10 mouse cellular contexts compared by ENCODE assay signal in genomic region chrX:108835233-108835632, GRCm38 (mm10). TPM values are rescaled to one million over a fixed set of nuclear protein-coding genes. Genes with fewer than 3 reads are reported as not detected.
DNase-seq lines count a peak whose midpoint lies in the region; ATAC-seq and TF ChIP-seq lines count a peak whose summit lies in the region.
"Had no signal": no experiment of that assay in that cellular context is flagged by ENCODE, and none has a peak within 500 bp of the region (broad histone marks: within the 10 kb centered on the region; RNA-seq: fewer than 3 reads in every experiment).

No protein-coding gene starts in this region.

- peak overlapping the region; percentile 56 for H3K4me2 ChIP-seq in heart, embryonic 15.5 days
- H3K4me2 ChIP-seq in forebrain, postnatal 0 days (ENCODE audit: low read depth), result peak overlapping the region; percentile 47; the same call in 1 of the 2 replicates

- TF ChIP-seq CTCF in G1E (IDR thresholded peaks at IDR 0.05; ENCODE audit: low read depth, low read length), result no peak
- no peak for TF ChIP-seq CTCF in forebrain, postnatal 0 days (IDR thresholded peaks at IDR 0.05; ENCODE audit: low read depth)

- no peaks in the 10 kb centered on the region for H3K4me1 ChIP-seq in heart, embryonic 15.5 days (replicated peaks)
- no peaks in the 10 kb centered on the region for H3K4me1 ChIP-seq in G1E (ENCODE audit: insufficient read depth, low read depth, low read length)
- no peaks in the 10 kb centered on the region for H3K4me1 ChIP-seq in forebrain, postnatal 0 days (ENCODE audit: insufficient read depth)
- H3K4me1 ChIP-seq in midbrain, embryonic 10.5 days, result no peaks in the 10 kb centered on the region

- H3K27ac ChIP-seq in heart, embryonic 15.5 days, result no peak overlapping the region
- H3K27ac ChIP-seq in forebrain, postnatal 0 days (ENCODE audit: low read depth, low read length), result no peak overlapping the region
- no peak overlapping the region for H3K27ac ChIP-seq in midbrain, embryonic 10.5 days (replicated peaks)

- H3K9me3 ChIP-seq in heart, embryonic 15.5 days (replicated peaks), result no peaks in the 10 kb centered on the region
- H3K9me3 ChIP-seq in G1E (replicated peaks), result no peaks in the 10 kb centered on the region
- no peaks in the 10 kb centered on the region for H3K9me3 ChIP-seq in forebrain, postnatal 0 days (ENCODE audit: low read length)
- no peaks in the 10 kb centered on the region for H3K9me3 ChIP-seq in midbrain, embryonic 10.5 days (replicated peaks)

- H3K27me3 ChIP-seq in heart, embryonic 15.5 days, result no peaks in the 10 kb centered on the region
- no peaks in the 10 kb centered on the region for H3K27me3 ChIP-seq in G1E (ENCODE audit: insufficient read depth, low read length)
- no peaks in the 10 kb centered on the region for H3K27me3 ChIP-seq in forebrain, postnatal 0 days (ENCODE audit: insufficient read depth, low read length)
- H3K27me3 ChIP-seq in midbrain, embryonic 10.5 days (ENCODE audit: low read depth, poor library complexity, severe bottlenecking), result no peaks in the 10 kb centered on the region

- H3K9ac ChIP-seq in heart, embryonic 15.5 days, result 0 out of 2 replicates have a peak overlapping the region, but pooled peaks have one; percentile 47
- H3K9ac ChIP-seq in forebrain, postnatal 0 days, result no peak overlapping the region

- H3K4me3 ChIP-seq in heart, embryonic 15.5 days, result peak overlapping the region; percentile 67
- peak overlapping the region; percentile 61 for H3K4me3 ChIP-seq in G1E (ENCODE audit: low read depth, low read length)
- H3K4me3 ChIP-seq in forebrain, postnatal 0 days (ENCODE audit: low read depth, low read length), result peak overlapping the region; percentile 52; the same call in 1 of the 2 replicates
- peak overlapping the region; percentile 65 for H3K4me3 ChIP-seq in midbrain, embryonic 10.5 days

- ATAC-seq in heart, embryonic 15.5 days (replicated peaks; ENCODE audit: insufficient number of reproducible peaks, insufficient read depth, low FRiP score, low read depth), result no peak
- no peak for ATAC-seq in G1E (ENCODE audit: extremely low read depth, insufficient number of reproducible peaks, low FRiP score, poor library complexity, severe bottlenecking)
- ATAC-seq in forebrain, postnatal 0 days, result no peak

- WGBS in heart, embryonic 15.5 days, result 59% methylated on average over 5 of the region's 5 CpGs
- 70% methylated on average over 5 of the region's 5 CpGs for WGBS in forebrain, postnatal 0 days
- WGBS in midbrain, embryonic 10.5 days, result 79% methylated on average over 5 of the region's 5 CpGs

- no peak for DNase-seq in heart, adult 11 months
- no peak for DNase-seq in G1E (ENCODE audit: low spot score)
- no peak for DNase-seq in forebrain, postnatal 0 days
- DNase-seq in midbrain, embryonic 10.5 days (ENCODE audit: low spot score), result no peak
- DNase-seq in right cerebral cortex, postnatal 25 days, result no peak
- no peak for DNase-seq in thymus, postnatal 0 days (ENCODE audit: low spot score)
- DNase-seq in cerebellum, adult 11-12 months, result no peak
- DNase-seq: cerebellum, postnatal 36 days; right cerebral cortex, adult 18-20 months had no signal

- H3K36me3 ChIP-seq in heart, embryonic 15.5 days, result no peaks in the 10 kb centered on the region
- no peaks in the 10 kb centered on the region for H3K36me3 ChIP-seq in G1E (replicated peaks)
- no peaks in the 10 kb centered on the region for H3K36me3 ChIP-seq in forebrain, postnatal 0 days (ENCODE audit: insufficient read depth)
- H3K36me3 ChIP-seq in midbrain, embryonic 10.5 days, result no peaks in the 10 kb centered on the region

RNA-seq across cellular contexts. Expression of gene Brwd3, which starts 1.1 kb away (rescaled TPM):
- 1.5 and 2.0 TPM in 2 replicates for polyA plus RNA-seq in heart, embryonic 15.5 days (2015; fragmentation: Nextera tagmentation; extraction: Ambion mirVana)
- total RNA-seq in G1E (2014; fragmentation: Nextera tagmentation) (40.1 and 40.7 TPM in 2 replicates), G1E (2017) (9.5 and 11.9 TPM in 2 replicates)
- polyA plus RNA-seq in G1E (2012), result 0.74 and 1.2 TPM in 2 replicates
- 5.6 and 6.9 TPM in 2 replicates for total RNA-seq in forebrain, postnatal 0 days (2014; rRNA removed)
- polyA plus RNA-seq in forebrain, postnatal 0 days (2015; fragmentation: Nextera tagmentation; extraction: Ambion mirVana), result 1.2 and 2.9 TPM in 2 replicates
- polyA plus RNA-seq in midbrain, embryonic 10.5 days (2016; fragmentation: Nextera tagmentation; extraction: Ambion mirVana), result 2.8 and 3.4 TPM in 2 replicates
- 3.7 and 4.4 TPM in 2 replicates for polyA plus RNA-seq in thymus, postnatal 0 days (2015; fragmentation: Nextera tagmentation; extraction: Ambion mirVana)
